Mouse (Mus musculus) natural killer cell, adult 2 months (primary cell): ENCODE measurements around the gene Unc13a.

Experiments
- DNase-seq, 2 experiments: peaks; one replicate each; pipeline ENCODE4 v3.0.0; 2022; ENCODE audit warnings: low spot score in 2 of 2

Gene Unc13a

DNA sequence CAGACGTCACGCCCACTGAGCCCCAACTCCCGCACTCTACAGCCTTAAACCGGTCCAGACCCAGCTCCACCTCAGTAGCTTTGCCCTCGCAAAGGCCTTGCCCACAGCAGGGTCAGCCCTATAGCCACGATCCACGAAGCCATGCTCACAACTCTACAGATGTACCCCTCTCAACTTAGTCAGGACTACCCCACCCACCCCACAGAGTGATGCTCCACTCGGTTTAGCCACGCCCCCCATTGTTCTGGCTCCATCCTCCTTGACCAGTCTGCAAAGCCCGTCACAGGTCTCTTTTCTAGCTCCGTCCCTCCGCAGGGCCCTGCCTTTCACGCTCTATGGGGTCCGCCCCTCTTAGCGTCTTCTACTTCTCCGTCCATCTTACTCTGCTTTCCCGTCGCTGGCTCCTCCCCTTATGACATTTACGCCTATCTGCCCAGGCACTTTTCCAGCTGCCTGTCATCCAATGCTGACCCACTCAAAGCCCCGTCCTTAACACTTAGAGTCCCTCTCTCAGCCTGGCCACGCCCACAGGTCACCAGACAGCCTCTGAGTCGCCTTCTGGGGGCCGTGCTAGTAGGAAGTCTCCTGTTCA lies 14.7 kb upstream of the Unc13a start:
- DNase-seq, result no peak

DNA sequence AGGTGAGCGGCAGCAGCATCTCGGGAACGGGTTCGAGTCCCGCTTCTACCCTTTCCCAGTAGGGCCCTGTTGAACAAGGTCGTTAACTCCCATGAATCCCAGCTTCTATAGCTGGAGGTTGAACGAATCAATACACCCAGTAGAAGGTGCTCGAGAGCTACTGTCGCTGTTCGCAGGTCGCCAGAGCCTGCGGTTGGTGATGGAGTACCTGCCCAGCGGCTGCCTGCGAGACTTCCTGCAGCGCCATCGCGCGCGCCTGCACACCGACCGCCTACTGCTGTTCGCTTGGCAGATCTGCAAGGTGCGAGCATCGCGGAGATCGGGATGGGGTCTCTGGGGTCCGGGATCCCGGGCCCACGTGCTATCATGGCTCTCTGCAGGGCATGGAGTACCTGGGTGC lies 14.0 kb upstream of the Unc13a start:
- DNase-seq, result no peak

GRCm38 (mm10) chr8:71684701-71685100 lies 13.1 kb upstream of the Unc13a start:
- DNase-seq, result no peak

GRCm38 (mm10) chr8:71682832-71683231 lies 11.3 kb upstream of the Unc13a start:
- DNase-seq, result no peak

DNA sequence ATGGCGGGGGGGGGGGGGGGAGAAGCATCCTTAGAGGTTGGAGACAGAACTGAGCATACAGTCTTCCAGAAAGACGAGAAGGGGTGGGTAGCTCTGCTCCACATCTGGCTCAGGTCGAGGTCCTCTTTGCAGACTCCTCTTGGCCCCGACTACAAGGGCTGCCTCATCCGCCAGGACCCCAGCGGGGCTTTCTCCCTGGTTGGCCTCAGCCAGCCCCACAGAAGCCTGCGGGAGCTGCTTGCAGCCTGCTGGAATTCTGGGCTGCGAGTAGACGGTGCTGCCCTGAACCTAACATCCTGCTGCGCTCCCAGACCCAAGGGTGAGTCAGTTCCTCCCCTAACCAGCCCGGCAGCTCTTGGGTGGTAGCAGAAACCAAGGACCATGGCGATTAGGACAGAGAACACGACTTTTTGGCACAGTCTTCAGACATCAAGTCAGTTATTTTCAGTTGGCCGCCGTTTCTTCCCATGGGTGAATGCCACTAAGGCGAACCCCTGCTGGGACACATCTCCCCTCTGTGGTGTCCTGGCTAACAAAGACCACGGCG lies 9.9 kb upstream of the Unc13a start:
- no peak for DNase-seq

DNA sequence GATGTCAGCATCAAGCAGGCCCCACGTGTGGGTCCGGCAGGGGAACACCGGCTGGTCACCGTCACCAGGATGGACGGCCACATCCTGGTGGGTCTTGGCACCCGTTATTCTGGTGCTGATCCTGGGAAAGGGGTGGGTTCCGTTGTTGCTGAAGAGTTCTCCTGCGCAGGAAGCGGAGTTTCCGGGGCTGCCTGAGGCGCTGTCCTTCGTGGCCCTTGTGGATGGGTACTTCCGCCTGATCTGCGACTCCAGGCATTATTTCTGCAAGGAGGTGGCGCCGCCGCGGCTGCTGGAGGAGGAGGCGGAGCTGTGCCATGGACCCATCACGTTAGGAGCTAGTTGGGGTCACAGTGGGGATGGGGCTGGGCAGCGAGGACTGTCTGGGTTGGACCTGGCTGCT lies 8.9 kb upstream of the Unc13a start:
- DNase-seq, result no peak

GRCm38 (mm10) chr8:71679550-71680168 lies 8.1 kb upstream of the Unc13a start:
- DNase-seq, result no peak

DNA sequence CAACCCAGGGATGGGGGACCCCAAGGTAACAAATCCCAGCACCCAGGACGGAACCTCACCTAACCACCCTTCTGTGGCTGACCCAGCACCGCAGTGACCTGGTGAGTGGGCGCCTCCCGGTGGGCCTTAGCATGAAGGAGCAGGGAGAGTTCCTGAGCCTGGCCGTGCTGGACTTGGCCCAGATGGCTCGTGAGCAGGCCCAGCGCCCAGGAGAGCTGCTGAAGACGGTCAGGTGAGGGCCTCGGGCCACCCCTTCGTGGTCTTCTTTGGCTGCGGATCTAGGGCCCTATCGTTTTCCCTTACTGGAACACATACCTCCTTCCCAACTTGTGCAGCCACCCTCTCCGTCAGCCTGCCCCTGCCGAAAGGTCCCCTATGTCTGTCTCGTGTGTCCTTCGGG lies 7.6 kb upstream of the Unc13a start:
- DNase-seq, result no peak

DNA sequence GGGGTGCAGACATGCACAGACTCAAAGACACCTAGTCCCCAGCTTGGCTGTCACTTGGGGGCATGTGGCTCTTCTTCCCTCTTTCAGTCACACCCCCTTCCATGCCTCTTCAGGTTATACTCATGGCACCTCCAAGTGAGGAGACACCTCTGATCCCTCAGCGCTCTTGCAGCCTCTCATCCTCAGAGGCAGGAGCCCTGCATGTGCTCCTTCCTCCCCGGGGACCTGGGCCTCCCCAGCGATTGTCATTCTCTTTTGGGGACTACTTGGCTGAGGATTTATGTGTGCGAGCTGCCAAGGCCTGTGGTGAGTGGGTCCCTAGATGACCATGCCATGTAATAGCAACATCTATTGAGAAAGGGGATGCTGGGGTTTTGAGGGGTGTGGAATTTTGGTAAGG lies 6.7 kb upstream of the Unc13a start:
- DNase-seq, result no peak

DNA sequence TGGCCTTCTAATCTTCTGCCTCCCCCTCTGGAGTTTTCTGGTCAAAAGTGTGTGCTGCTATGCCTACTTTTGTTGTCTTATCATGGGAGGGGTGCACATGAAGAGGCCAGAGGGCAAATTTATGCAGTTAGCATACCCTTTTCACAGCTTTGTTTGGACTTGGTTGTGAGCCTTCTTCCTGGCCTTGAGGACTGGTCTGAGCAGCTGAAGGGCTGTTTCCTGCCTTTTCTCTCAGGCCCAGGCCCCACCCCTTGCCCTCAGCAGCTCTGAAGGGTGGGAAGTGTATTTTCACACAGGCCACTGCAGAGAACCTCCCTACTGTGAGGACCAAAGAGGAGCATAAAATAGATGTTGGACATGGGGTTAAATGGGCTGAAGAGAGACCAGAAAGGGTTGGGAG lies 6.0 kb upstream of the Unc13a start:
- peak; percentile 29 to 37 for DNase-seq

- no peak for DNase-seq
Measured at GRCm38 (mm10) chr8:71676803-71677202, 5.2 kb upstream of the Unc13a start.

- DNase-seq, result peak; percentile 56 to 70
Measured at GRCm38 (mm10) chr8:71676020-71676741, 4.6 kb upstream of the Unc13a start, which contains the start of gene Jak3. TSS of gene Jak3 (plus strand) at chr8:71676296.

DNA sequence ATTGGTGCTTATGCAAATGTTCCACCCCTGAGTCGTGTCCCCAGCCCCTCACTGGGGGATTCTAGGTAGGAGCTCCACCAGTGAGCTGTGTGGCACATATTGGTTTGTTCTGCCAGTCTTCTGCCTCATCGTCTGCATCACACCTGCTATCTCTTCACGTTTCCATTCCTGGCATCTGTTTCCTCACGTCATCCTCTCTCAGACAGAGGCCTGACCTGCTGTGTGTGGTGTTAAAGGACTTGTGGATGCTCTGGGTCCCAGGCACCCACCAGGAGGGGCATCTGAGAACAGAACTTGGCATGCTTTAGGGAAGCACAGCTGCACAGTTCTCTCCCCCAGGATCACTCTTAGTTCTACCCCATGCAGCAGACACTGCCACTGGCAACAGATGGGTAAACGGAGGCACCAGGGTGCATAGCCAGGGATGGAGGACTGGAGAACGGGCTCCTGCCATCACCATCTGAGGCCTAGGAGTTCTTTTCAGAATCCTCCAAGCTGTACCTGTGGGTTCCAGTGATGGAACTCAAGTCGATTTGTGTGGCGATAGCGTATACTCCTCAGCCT lies 4.0 kb upstream of the Unc13a start:
- DNase-seq, result no peak

DNA sequence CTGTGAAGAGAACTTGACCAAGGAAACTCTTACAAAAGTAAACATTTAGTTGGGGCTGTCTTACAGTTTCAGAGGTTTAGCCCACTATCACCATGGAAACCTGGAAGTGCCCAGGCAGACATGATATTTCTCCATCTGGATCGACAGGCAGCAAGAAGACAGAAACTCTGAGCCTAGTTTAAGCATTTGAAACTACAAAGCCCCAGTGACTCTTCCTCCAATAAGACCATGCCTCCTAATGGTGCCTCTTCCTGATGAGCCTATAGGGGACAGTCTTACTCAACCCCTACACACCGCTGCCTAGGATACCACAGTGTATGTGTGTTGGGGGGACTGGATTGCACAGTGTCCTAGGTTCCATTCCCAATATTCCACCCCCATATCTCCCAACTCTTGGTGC lies 2.5 kb upstream of the Unc13a start:
- no peak for DNase-seq

DNA sequence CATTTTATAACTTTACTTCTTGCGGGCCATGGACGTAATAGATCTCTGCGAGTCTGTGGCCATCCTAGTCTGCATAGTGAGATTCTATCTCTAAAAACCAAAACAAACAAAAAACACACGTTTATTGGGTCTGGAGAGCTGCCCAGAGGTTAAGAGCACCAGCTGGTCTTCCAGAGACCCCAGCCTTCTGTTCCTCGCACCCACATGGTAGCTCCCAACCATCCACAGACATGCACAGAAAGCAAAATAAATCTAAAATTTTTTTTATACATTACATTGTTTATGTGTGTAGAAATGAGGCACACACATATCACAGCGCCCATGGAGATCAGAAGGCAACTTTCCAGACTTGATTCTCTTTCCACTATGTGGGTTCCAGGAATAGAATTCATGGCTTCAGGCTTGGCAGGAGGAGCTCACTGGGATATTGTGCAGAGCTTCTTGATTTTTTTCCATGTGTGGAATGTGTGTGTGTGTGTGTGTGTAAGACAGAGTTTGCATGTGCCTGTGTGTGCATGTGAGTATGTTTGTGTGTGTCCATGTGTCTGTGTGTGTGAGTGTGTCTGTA lies 695 bp upstream of the Unc13a start:
- no peak for DNase-seq

- no peak for DNase-seq
Measured at GRCm38 (mm10) chr8:71670621-71671548, 672 bp downstream of the Unc13a start.

GRCm38 (mm10) chr8:71670198-71670597 lies 1.4 kb downstream of the Unc13a start:
- no peak for DNase-seq

- peak; percentile 74 to 83 for DNase-seq
Measured at GRCm38 (mm10) chr8:71668220-71668975, 3.2 kb downstream of the Unc13a start.

- no peak for DNase-seq
Measured at GRCm38 (mm10) chr8:71667256-71667655, 4.3 kb downstream of the Unc13a start.

DNA sequence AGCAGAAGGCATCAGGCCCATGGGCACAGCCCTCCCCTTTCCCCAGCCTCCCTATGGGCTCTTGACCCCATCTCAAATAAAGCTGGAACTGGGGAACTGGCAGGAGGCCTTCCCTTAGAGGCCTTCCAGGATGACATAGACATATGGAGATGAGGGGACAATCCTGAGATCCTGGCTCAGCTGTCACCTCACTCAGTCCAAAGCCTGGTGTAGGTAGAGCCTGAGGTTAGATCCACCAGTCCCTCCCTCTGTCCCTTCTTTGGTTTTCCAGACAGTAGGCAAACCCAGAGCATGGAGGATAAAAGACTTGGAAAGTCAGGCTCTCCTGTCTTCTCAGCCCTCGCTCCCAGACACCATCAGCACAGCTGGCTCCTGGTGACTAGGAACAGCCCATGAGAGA lies 4.7 kb downstream of the Unc13a start:
- DNase-seq, result no peak
